Mouse (Mus musculus): ENCODE measurements around the gene Esyt2.

Esyt2 gene

GRCm38 (mm10) chr12:116354694-116355093 is 73.7 kb downstream of the Esyt2 start:
- no peak for DNase-seq (ENCODE audit: low spot score in 2 of 2)

GRCm38 (mm10) chr12:116362091-116362490 is 81.1 kb downstream of the Esyt2 start:
- DNase-seq (ENCODE audit: low spot score in 2 of 2): no peak

GRCm38 (mm10) chr12:116366900-116367299 is 85.9 kb downstream of the Esyt2 start:
- DNase-seq (ENCODE audit: low spot score in 2 of 2): no peak

DNA sequence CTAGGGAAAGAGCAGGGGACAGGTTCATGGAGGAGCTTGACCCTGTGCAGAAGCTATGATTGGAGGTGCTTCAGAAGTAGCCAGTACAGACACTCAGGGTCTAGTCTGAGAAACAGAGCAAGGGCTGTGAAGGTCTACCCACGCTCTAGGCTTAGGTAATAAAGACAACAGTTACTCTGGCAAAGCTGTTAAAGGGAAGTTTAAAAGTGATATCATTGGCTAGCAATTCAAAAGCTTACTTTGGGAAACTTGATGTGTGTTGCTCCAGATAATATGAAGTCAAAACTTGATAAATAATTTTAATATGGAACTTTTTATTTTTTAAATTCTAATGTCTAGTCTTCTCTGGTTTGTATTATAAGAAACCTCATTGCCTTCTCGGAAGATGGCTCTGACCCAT is 86.3 kb downstream of the Esyt2 start:
- no peak for DNase-seq (ENCODE audit: low spot score in 2 of 2)

DNA sequence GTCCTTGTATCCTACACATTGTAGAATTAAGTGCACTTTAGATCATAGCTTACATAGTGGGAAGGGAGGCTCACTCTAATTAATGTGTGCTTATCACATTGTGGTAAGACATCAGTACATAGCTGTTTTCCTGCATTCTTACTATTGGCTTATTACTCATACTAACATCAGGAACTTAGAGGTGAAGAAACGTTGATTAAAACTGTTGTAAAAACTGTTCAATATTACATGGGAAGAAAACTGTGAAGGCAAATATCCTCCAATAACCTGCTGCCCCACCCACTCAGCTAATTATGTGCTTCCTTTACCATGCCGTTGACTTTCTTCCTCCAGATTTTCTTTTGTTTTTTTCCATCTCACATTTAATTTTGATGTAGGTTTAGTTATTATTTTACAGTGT is 87.9 kb downstream of the Esyt2 start:
- DNase-seq (ENCODE audit: low spot score in 2 of 2): no peak

GRCm38 (mm10) chr12:116383101-116383500 is 102.1 kb downstream of the Esyt2 start:
- no peak for DNase-seq (ENCODE audit: low spot score in 2 of 2)

DNA sequence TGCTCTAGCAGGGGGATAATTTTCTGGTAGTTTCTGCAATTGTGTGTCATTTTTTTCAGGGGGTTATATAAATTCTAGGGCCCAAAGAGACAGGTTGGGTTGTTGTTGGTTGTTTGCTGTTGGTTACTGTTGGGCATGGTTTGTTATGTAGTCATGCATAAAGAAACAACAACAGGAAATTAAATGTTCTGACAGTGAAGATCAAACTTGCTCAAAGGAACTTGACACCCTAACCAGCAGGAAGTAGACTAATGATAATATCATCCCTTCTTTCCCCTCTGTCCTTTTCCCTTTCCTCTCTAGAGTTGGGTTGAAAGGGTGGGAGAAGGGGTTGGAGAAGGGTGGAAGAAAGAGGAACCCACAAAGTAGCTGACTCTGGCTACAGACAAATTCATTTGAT is 103.0 kb downstream of the Esyt2 start:
- no peak for DNase-seq (ENCODE audit: low spot score in 2 of 2)

DNA sequence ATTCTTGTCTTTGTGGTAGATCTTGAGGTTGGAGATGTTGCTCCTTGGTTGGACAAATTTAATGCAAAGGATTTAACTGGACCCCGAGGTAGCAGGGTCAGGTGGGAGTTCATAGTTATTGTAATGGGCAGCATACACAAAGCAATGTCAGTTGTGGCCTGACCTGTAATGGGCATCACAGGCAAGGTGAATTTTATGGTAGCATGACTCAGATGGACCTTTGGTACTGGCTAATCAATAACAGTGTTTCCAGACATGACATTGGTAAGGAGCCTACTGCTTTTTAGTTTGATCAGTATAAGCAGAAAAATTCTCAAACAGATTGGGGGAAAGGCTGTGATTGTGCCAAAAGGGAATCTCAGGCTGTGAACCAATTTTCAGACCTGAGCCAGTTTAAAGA is 105.8 kb downstream of the Esyt2 start:
- no peak for DNase-seq (ENCODE audit: low spot score in 2 of 2)

GRCm38 (mm10) chr12:116389868-116390267 is 108.9 kb downstream of the Esyt2 start:
- peak; percentile 5 to 7 for DNase-seq (ENCODE audit: low spot score in 2 of 2)

DNA sequence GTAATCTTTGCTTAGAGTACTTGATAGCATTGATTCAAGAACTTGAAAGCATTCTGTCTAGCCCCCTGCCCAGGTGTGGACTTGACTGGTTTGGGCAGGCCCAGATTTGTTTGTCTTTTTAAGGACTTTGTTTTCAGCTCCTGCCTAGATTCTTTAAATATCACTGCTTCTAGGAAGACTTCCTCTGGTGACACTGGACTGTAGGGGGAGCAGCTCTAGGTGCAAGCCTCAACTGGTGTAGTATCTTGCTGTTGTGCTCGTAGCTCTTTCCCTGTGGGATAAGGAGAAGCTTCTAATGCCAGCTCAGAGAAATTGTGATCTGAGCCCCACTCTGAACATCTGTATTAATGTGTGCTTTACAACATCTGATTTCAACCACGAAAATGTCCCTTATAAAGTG is 113.3 kb downstream of the Esyt2 start:
- no peak for DNase-seq (ENCODE audit: low spot score in 2 of 2)

DNA sequence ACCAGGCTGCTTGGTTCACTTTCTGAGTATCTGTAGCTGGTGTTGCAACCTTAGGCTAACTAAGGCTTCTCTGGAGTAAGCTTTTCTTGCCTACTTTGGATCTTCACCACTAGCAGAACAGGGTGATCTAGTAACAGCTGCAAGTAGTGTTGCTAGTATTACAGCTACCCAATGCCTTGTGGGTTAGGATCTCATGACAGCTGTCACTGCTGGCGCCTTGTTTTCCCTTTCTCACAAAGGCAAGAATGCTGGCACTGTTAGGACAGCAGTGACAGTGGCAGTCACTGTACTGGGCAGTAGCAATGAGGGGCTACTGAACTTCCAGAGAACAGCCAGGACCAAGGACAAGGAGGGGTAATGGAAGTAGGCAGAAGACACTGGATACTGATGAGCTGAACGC is 114.3 kb downstream of the Esyt2 start:
- no peak for DNase-seq (ENCODE audit: low spot score in 2 of 2)

DNA sequence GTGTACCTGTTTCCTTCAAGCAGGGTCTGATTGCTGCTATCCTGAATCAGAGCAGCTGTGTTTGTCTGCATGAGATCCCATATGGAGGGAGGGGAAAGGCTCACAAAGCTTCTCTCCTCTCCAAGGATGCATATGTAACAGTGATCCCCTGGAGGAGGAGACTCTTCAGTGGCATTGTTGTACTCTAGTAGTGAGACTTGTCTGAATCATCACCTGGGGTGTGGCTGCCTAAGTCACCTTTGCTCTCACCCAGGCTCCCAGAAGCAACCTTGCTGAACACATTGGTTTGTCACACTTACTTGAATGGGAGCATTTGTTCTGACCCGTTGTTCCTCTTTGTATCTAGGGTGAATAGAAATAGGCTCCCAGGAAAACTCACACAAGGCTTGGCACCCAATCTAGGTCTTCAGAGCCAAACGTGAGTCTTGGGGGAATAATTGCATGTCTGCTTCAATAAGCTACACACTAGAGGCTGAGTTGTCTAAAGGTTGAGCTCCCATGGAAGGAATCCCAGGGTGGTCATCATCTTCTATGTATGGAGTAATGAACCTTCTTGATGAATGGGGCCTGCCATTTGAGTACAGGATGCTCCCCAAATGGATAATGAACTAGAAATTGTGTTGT is 115.2 kb downstream of the Esyt2 start:
- DNase-seq (ENCODE audit: low spot score in 2 of 2): no peak

GRCm38 (mm10) chr12:116404012-116404679 is 123.2 kb downstream of the Esyt2 start:
- DNase-seq (ENCODE audit: low spot score in 2 of 2): peak in 1 of 2 experiments; percentile 4

GRCm38 (mm10) chr12:116405045-116405835 is 124.2 kb downstream of the Esyt2 start, which contains the start of gene Ncapg2:
Ncapg2 (plus strand) TSS chr12:116405402.
- DNase-seq (ENCODE audit: low spot score in 2 of 2): peak; percentile 95 to 97

DNA sequence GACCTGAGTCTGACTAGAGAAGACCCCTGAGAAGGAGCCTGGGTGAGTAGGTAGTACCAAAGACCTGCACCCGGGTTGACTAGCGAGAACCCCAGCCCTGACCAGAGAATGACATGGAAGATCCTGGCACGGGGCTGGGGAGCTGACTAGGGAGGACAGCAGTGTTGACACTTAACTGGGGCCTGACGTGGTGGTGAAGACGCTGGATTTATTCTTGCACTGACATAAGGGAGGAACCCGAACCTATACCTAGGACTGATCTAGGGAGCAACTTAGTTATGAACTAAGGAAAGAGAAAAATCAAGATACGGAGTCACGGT is 124.8 kb downstream of the Esyt2 start:
- no peak for DNase-seq (ENCODE audit: low spot score in 2 of 2)

GRCm38 (mm10) chr12:116407883-116408282 is 126.9 kb downstream of the Esyt2 start:
- DNase-seq (ENCODE audit: low spot score in 2 of 2): no peak

DNA sequence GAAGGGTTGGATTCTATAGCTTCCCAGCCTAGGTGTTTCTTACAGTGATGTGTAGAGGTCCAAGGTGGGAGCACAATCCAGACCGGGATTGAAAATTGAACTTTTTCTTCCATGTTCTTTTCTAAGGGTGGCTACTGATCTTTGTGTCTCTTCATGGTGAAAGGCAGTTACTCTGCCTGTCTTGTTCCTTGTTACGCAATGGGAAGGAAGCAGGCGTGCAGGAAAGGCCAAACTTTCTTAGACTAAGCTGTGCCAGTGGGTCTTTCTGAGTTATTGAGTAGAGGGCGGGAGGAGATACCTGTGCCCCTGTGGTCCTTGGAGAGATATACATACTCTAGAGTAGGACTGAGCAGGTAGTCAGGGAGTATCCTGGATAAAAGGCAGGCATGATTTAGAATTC is 133.9 kb downstream of the Esyt2 start:
- no peak for DNase-seq (ENCODE audit: low spot score in 2 of 2)

- no peak for DNase-seq (ENCODE audit: low spot score in 2 of 2)
Observed at GRCm38 (mm10) chr12:116416514-116416913, 135.5 kb downstream of the Esyt2 start.

DNA sequence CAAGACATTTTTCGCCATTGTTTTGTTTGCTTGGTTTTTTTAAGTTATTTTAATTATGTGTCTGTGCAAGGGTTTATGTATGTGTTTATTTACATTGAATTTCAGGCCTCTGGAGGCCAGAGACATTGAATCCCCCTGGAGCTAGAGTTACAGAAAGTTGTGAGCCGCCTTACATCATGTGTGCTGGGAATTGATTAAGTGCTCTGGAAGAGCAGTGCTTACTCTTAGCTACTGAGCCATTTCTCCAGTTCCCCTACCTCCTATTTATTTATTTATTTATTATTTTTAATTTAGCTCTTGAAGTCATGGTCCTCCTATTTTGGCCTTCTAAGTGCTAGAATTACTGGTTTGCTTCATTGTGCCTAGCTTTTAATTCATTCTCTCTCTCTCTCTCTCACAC is 140.7 kb downstream of the Esyt2 start:
- no peak for DNase-seq (ENCODE audit: low spot score in 2 of 2)

DNA sequence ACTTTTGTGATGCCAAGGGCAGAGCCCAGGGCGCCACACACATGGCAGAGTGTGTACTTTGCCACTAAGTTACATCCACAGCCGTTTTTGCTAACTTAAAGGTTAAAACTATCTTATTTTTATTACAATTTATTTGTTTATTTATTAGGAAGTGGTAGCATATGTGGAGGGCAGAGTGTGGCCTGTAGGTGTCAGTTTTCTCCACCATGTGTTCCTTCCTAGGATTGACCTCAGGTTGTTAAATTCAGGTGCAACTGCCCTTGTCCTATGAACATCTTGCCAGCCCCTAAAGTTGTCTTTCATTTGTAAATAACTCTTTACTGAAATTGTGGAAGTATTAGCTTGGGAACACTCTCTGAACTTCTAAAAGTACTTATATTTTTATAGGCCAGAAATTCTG is 144.4 kb downstream of the Esyt2 start:
- no peak for DNase-seq (ENCODE audit: low spot score in 2 of 2)

DNA sequence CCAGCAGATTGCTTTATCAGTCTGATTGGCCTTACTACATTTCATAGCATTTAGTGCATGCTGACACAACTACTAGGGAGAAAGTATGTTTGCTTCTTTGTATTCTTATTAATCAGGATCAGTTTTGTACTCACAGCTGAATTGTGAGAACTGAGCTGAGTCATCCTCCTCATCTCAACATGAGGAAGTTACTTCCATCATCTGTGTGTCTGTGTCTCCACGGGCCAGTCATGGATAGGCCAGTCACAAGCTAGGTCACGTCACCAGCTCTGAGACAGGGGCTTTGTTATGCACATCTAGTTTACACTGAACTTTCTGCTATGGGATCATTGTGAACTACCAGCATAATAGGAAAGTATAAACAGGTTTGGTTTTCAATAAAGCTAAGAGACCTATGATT is 152.7 kb downstream of the Esyt2 start:
- DNase-seq (ENCODE audit: low spot score in 2 of 2): no peak

DNA sequence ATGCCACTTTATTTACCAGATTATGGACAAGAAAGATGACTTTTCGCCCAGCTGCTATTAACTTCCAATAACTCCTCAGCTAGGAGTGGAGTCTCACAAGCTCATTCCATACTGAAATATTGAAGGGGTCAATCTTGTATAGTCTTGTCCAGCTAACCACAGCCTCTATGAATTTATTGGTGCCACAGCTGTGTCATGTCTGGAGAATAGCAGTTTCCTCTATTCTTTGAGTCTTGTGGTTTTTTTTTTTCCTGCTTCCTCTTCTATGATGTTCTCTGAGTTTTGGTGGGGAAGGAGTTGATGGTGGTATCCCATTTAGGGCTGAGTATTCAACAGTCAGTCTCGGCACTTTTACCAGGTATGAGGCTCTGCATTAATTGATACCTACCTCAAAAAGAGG is 154.2 kb downstream of the Esyt2 start:
- DNase-seq (ENCODE audit: low spot score in 2 of 2): no peak

- no peak for DNase-seq (ENCODE audit: low spot score in 2 of 2)
Observed at GRCm38 (mm10) chr12:116436125-116436524, 155.1 kb downstream of the Esyt2 start.

All from heart, adult 9 months (tissue).